Mouse (Mus musculus): ENCODE measurements around the gene Pdia4.

DNA sequence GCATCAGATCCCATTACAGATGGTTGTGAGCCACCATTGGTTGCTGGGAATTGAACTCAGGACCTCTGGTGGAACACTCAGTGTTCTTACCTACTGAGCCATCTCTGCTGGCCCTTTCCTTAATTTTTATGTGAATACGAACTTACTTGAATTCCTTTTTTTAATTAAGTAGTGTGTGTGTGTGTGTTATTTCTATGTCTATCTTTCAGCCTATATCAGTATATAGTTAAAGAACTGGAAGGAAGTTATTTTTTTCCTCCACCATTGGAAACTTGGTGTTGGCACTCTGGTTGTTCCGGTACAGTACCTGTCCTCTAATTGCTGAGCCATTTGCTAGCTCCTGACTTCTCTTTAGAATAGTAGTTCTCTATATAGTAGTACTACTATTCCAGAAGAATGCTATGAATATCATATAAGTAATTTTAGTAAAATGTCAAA lies 32.6 kb downstream of the Pdia4 start:
- TF ChIP-seq POLR2A (IDR thresholded peaks at IDR 0.05; ENCODE audit: low read depth, low read length): no peak
- no peak for TF ChIP-seq CTCF (IDR thresholded peaks at IDR 0.05; ENCODE audit: extremely low read depth, insufficient read depth, insufficient read length, insufficient replicate concordance)

Measured in spleen, adult 2 months (tissue).